ENCODE assay signal across 9 mouse cellular contexts in the genomic region with DNA sequence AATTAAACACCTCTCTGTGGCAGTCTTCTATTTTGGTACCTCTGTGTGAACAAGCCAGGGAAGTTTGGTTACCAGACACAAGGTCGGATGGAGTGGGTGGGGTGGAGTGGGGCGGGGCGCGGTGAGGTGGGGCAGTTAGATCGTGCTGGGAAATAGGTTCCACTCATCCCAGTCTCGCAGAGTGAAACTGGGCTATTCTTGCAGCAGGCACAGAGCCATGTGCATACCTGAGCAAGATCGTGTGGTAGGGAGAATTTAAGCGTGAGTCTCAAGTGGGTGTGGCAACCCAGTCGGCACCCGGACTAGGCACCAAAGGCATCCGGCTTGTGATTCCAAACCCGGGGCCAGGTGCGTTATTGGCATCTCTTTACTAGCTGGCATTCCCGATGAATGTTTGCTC. TPM values are rescaled to one million over a fixed set of nuclear protein-coding genes. Genes with fewer than 3 reads are reported as not detected.
DNase-seq lines count a peak whose midpoint lies in the region; ATAC-seq and TF ChIP-seq lines count a peak whose summit lies in the region.
"Had no signal": no experiment of that assay in that cellular context is flagged by ENCODE, and none has a peak within 500 bp of the region (broad histone marks: within the 10 kb centered on the region; RNA-seq: fewer than 3 reads in every experiment).

No protein-coding gene starts in this region.

- intact Hi-C loops in heart, postnatal 14 days (cut with DNase I), result loop anchor here (2.0 kb wide), 2 partner anchors 45 to 69 kb away; a partner anchor contains a TSS

- no peak overlapping the region for H3K9ac ChIP-seq in CH12.LX (ENCODE audit: insufficient read depth, low read depth)
- peak overlapping the region; percentile 41; the same call in 1 of the 2 replicates for H3K9ac ChIP-seq in embryonic facial prominence, embryonic 15.5 days
- peak overlapping the region; percentile 77 for H3K9ac ChIP-seq in intestine, embryonic 15.5 days
- peak overlapping the region; percentile 37; the same call in 1 of the 2 replicates for H3K9ac ChIP-seq in midbrain, embryonic 12.5 days (replicated peaks)

- dilution Hi-C loops in CH12.LX (cut with MboI; ENCODE audit: extremely low pct_ligation_motif_present, extremely low pct_unique_long_range_greater_than_20kb, low sequenced_read_pairs), result no loop called here

- TF ChIP-seq RAD21 in CH12.LX (IDR thresholded peaks at IDR 0.05; ENCODE audit: low read depth, low read length), result no peak

- no peaks in the 10 kb centered on the region for H3K9me3 ChIP-seq in CH12.LX (replicated peaks; ENCODE audit: low read length)
- H3K9me3 ChIP-seq in embryonic facial prominence, embryonic 15.5 days (replicated peaks), result no peaks in the 10 kb centered on the region
- no peaks in the 10 kb centered on the region for H3K9me3 ChIP-seq in intestine, embryonic 15.5 days
- H3K9me3 ChIP-seq in midbrain, embryonic 12.5 days, result no peaks in the 10 kb centered on the region

- TF ChIP-seq POLR2A in CH12.LX (IDR thresholded peaks at IDR 0.05; ENCODE audit: low read depth, low read length), result no peak

- no peak for TF ChIP-seq CTCF in CH12.LX (conservative IDR thresholded peaks at IDR 0.05 in 1 of 2, IDR thresholded peaks at IDR 0.05 in 1 of 2; ENCODE audit: low read depth in 2 of 2, low read length in 2 of 2)

- DNase-seq in heart, adult 11 months, result peak; percentile 89
- no peak for DNase-seq in heart, postnatal 14 days
- DNase-seq in CH12.LX (ENCODE audit: extremely low read depth), result no peak
- DNase-seq in right cerebral cortex, postnatal 14 days, result no peak

- peak; percentile 37; the same call in 1 of the 2 replicates for ATAC-seq in embryonic facial prominence, embryonic 15.5 days (ENCODE audit: insufficient number of reproducible peaks, low FRiP score, low TSS enrichment, low read depth)
- ATAC-seq in intestine, embryonic 15.5 days, result peak; percentile 54
- ATAC-seq in midbrain, embryonic 12.5 days (ENCODE audit: low FRiP score, low read depth), result peak; percentile 55
- ATAC-seq in monocyte, adult 5-6 weeks (replicated peaks; ENCODE audit: insufficient number of reproducible peaks, low FRiP score, low TSS enrichment, poor library complexity, severe bottlenecking), result no peak

- no peak overlapping the region for H3K27ac ChIP-seq in CH12.LX (ENCODE audit: insufficient read depth, low read depth)
- peak overlapping the region; percentile 91 for H3K27ac ChIP-seq in embryonic facial prominence, embryonic 15.5 days (replicated peaks)
- no peak overlapping the region for H3K27ac ChIP-seq in intestine, embryonic 15.5 days
- no peak overlapping the region for H3K27ac ChIP-seq in midbrain, embryonic 12.5 days (replicated peaks)

- peaks cover 5% of the 10 kb centered on the region for H3K27me3 ChIP-seq in CH12.LX (replicated peaks)
- no peaks in the 10 kb centered on the region for H3K27me3 ChIP-seq in embryonic facial prominence, embryonic 15.5 days
- H3K27me3 ChIP-seq in intestine, embryonic 15.5 days (replicated peaks), result no peaks in the 10 kb centered on the region
- peaks cover 28% of the 10 kb centered on the region for H3K27me3 ChIP-seq in midbrain, embryonic 12.5 days

- peak overlapping the region; percentile 96 for H3K4me2 ChIP-seq in CH12.LX (ENCODE audit: insufficient read depth, low read depth, poor library complexity, severe bottlenecking)
- peak overlapping the region; percentile 81 for H3K4me2 ChIP-seq in embryonic facial prominence, embryonic 15.5 days (replicated peaks)
- peak overlapping the region; percentile 88 for H3K4me2 ChIP-seq in intestine, embryonic 15.5 days (replicated peaks)
- peak overlapping the region; percentile 71 for H3K4me2 ChIP-seq in midbrain, embryonic 12.5 days (replicated peaks)

- H3K79me2 ChIP-seq in CH12.LX (replicated peaks; ENCODE audit: control insufficient read depth, extremely low read depth, insufficient read depth, poor library complexity, severe bottlenecking), result no peaks in the 10 kb centered on the region

- H3K4me3 ChIP-seq in CH12.LX (replicated peaks in 1 of 3; ENCODE audit: low read depth in 2 of 3, low read length in 2 of 3, poor library complexity in 1 of 3), result peak overlapping the region; percentile 40 to 65 (median 55)
- peak overlapping the region; percentile 71 for H3K4me3 ChIP-seq in embryonic facial prominence, embryonic 15.5 days (replicated peaks)
- peak overlapping the region; percentile 80 for H3K4me3 ChIP-seq in intestine, embryonic 15.5 days (replicated peaks)
- H3K4me3 ChIP-seq in midbrain, embryonic 12.5 days, result peak overlapping the region; percentile 52

- H3K36me3 ChIP-seq in CH12.LX (replicated peaks in 1 of 2; ENCODE audit: control insufficient read depth in 1 of 2, insufficient read depth in 1 of 2, low read length in 1 of 2), result no peaks in the 10 kb centered on the region
- no peaks in the 10 kb centered on the region for H3K36me3 ChIP-seq in embryonic facial prominence, embryonic 15.5 days
- H3K36me3 ChIP-seq in intestine, embryonic 15.5 days, result no peaks in the 10 kb centered on the region
- no peaks in the 10 kb centered on the region for H3K36me3 ChIP-seq in midbrain, embryonic 12.5 days

- peaks cover 0 to 7% of the 10 kb centered on the region in 2 experiments; a peak in 2 of 4 replicates for H3K4me1 ChIP-seq in CH12.LX (ENCODE audit: control insufficient read depth in 1 of 2, insufficient read depth in 2 of 2)
- peaks cover 11% of the 10 kb centered on the region for H3K4me1 ChIP-seq in embryonic facial prominence, embryonic 15.5 days
- H3K4me1 ChIP-seq in intestine, embryonic 15.5 days (replicated peaks), result 0 out of 2 replicates have a peak, but pooled peaks cover 5% of the 10 kb centered on the region
- H3K4me1 ChIP-seq in midbrain, embryonic 12.5 days, result 0 out of 2 replicates have a peak, but pooled peaks cover 7% of the 10 kb centered on the region

- in situ Hi-C loops in CH12.LX (cut with MboI; ENCODE audit: low pct_ligation_motif_present, low pct_unique_long_range_greater_than_20kb, low sequenced_read_pairs), result loop anchor here (10.0 kb wide), 1 partner anchor 63 kb away; no protein-coding TSS in a partner anchor

- WGBS in embryonic facial prominence, embryonic 15.5 days, result 1% methylated on average over 14 of the region's 14 CpGs
- 2% methylated on average over 14 of the region's 14 CpGs for WGBS in intestine, embryonic 15.5 days
- WGBS in midbrain, embryonic 12.5 days, result 3% methylated on average over 14 of the region's 14 CpGs

- TF ChIP-seq EP300 in CH12.LX (IDR thresholded peaks at IDR 0.05; ENCODE audit: low read length), result no peak

TF ChIP-seq in CH12.LX, 34 proteins besides CTCF, POLR2A, EP300 and RAD21:
- TF ChIP-seq MXI1 (IDR thresholded peaks at IDR 0.05; ENCODE audit: low read depth, low read length) (peak; percentile 6; the same call in 1 of the 2 replicates), UBTF (IDR thresholded peaks at IDR 0.05; ENCODE audit: low read depth, low read length) (no peak), KAT2A (IDR thresholded peaks at IDR 0.05; ENCODE audit: insufficient replicate concordance, low read length) (no peak), MAFK (IDR thresholded peaks at IDR 0.05; ENCODE audit: insufficient replicate concordance, low read length) (no peak)

RNA-seq across cellular contexts. Expression of a gene that starts 0.5 kb away (rescaled TPM):
- total RNA-seq in heart, postnatal 14 days (2021), result 1 to 10 TPM; 2.9 to 3.4 TPM
- total RNA-seq in CH12.LX (2012; rRNA removed) (0.13 and 0.21 TPM in 2 replicates), CH12.LX (2014; rRNA removed) (0.19 and 0.26 TPM in 2 replicates)
- polyA plus RNA-seq in CH12.LX (2012; ENCODE audit: insufficient read length, low read depth), result 0.27 and 0.30 TPM in 2 replicates
- 13.6 and 15.1 TPM in 2 replicates for polyA plus RNA-seq in embryonic facial prominence, embryonic 15.5 days (2015; fragmentation: Nextera tagmentation; extraction: Ambion mirVana)
- polyA plus RNA-seq in intestine, embryonic 15.5 days (2015; fragmentation: Nextera tagmentation; extraction: Ambion mirVana), result 3.0 and 3.1 TPM in 2 replicates
- polyA plus RNA-seq in midbrain, embryonic 12.5 days (2016; fragmentation: Nextera tagmentation; extraction: Ambion mirVana), result 2.5 and 3.5 TPM in 2 replicates
- total RNA-seq in monocyte, adult 5-6 weeks (2017), result 2.6 to 3.3 TPM (median 3.2 TPM) in 3 replicates

RNA-seq across cellular contexts. Expression of a gene that starts 28.1 kb away (rescaled TPM):
- not detected for total RNA-seq in heart, postnatal 14 days (2021)
- not detected in 2 replicates for total RNA-seq in CH12.LX (2012; rRNA removed)
- not detected in 2 replicates for total RNA-seq in CH12.LX (2014; rRNA removed)
- 0.19 and 0.38 TPM in 2 replicates for polyA plus RNA-seq in CH12.LX (2012; ENCODE audit: insufficient read length, low read depth)
- polyA plus RNA-seq in embryonic facial prominence, embryonic 15.5 days (2015; fragmentation: Nextera tagmentation; extraction: Ambion mirVana), result 4.8 and 5.0 TPM in 2 replicates
- 0.15 and 0.34 TPM in 2 replicates for polyA plus RNA-seq in intestine, embryonic 15.5 days (2015; fragmentation: Nextera tagmentation; extraction: Ambion mirVana)
- polyA plus RNA-seq in midbrain, embryonic 12.5 days (2016; fragmentation: Nextera tagmentation; extraction: Ambion mirVana), result 0.16 and 0.18 TPM in 2 replicates
- total RNA-seq in monocyte, adult 5-6 weeks (2017), result not detected in 3 replicates
- total RNA-seq: left cerebral cortex, postnatal 25 days had no signal

RNA-seq across cellular contexts. Expression of a gene that starts 43.8 kb away (rescaled TPM):
- 10 to 100 TPM; 67.0 to 87.2 TPM for total RNA-seq in heart, postnatal 14 days (2021)
- total RNA-seq in CH12.LX (2012; rRNA removed), result 49.7 and 52.5 TPM in 2 replicates
- total RNA-seq in CH12.LX (2014; rRNA removed), result 47.7 and 48.2 TPM in 2 replicates
- 69.1 and 79.3 TPM in 2 replicates for polyA plus RNA-seq in CH12.LX (2012; ENCODE audit: insufficient read length, low read depth)
- polyA plus RNA-seq in embryonic facial prominence, embryonic 15.5 days (2015; fragmentation: Nextera tagmentation; extraction: Ambion mirVana), result 93.6 and 103 TPM in 2 replicates
- 83.8 and 85.4 TPM in 2 replicates for polyA plus RNA-seq in intestine, embryonic 15.5 days (2015; fragmentation: Nextera tagmentation; extraction: Ambion mirVana)
- 141 and 150 TPM in 2 replicates for polyA plus RNA-seq in midbrain, embryonic 12.5 days (2016; fragmentation: Nextera tagmentation; extraction: Ambion mirVana)
- 62.4 to 116 TPM (median 88.9 TPM) in 3 replicates for total RNA-seq in monocyte, adult 5-6 weeks (2017)
